Comparison of ENCODE assay signal across 8 mouse cellular contexts in the genomic region with DNA sequence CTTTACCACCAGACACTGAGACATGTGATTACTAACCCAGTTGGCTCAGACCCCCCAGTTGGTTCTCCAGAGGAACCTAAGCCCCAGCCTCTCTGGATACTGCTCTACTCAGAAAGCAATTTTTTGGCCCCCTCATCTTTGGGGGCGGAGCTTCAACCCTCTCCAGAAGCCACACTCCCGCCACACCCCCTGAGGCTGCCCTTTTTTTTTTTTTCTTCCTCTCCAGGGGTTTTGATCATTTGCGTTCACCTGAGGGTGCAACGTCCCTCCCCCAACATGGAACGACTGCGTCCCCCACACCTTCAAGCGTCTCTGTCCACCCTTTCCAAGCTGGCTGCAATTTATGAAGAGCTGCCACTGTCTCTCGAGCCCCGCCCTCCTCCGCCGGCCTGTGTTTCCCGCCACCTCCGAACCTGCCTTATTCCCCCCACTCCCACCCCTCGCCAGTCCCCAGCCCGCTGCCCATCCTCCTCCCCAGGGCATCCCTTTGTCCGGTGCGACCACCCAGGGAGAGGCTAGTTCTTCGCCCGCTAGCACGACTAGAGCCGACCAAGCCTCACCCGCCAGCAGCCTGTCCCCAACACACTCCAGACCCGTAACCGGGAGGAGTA. TPM values are rescaled to one million over a fixed set of nuclear protein-coding genes. Genes with fewer than 3 reads are reported as not detected.
DNase-seq lines count a peak whose midpoint lies in the region; ATAC-seq lines count a peak whose summit lies in the region.

No protein-coding gene starts in this region.

- H3K4me2 ChIP-seq in embryonic facial prominence, embryonic 12.5 days (replicated peaks): peak overlapping the region; percentile 70
- peak overlapping the region; percentile 66 for H3K4me2 ChIP-seq in heart, embryonic 14.5 days (ENCODE audit: low read length)
- peak overlapping the region; percentile 88 for H3K4me2 ChIP-seq in limb, embryonic 11.5 days (ENCODE audit: low read depth, severe bottlenecking)
- H3K4me2 ChIP-seq in midbrain, embryonic 12.5 days (replicated peaks): peak overlapping the region; percentile 89

- peak overlapping the region; percentile 91 for H3K27ac ChIP-seq in embryonic facial prominence, embryonic 12.5 days
- H3K27ac ChIP-seq in heart, embryonic 14.5 days (replicated peaks in 1 of 2; ENCODE audit: control insufficient read depth in 1 of 2, insufficient read depth in 1 of 2, low read depth in 2 of 2, low read length in 2 of 2): peak overlapping the region; percentile 92 to 94
- H3K27ac ChIP-seq in limb, embryonic 11.5 days (replicated peaks; ENCODE audit: low read depth, low read length): peak overlapping the region; percentile 90
- H3K27ac ChIP-seq in midbrain, embryonic 12.5 days (replicated peaks): peak overlapping the region; percentile 97

- H3K9me3 ChIP-seq in embryonic facial prominence, embryonic 12.5 days: no peaks in the 10 kb centered on the region
- H3K9me3 ChIP-seq in heart, embryonic 14.5 days (ENCODE audit: control insufficient read depth, low read length): no peaks in the 10 kb centered on the region
- no peaks in the 10 kb centered on the region for H3K9me3 ChIP-seq in limb, embryonic 11.5 days (ENCODE audit: control insufficient read depth, low read length)
- no peaks in the 10 kb centered on the region for H3K9me3 ChIP-seq in midbrain, embryonic 12.5 days

- under 1% methylated on average over 24 of the region's 24 CpGs for WGBS in embryonic facial prominence, embryonic 12.5 days
- under 1% methylated on average over 24 of the region's 24 CpGs for WGBS in heart, embryonic 14.5 days
- WGBS in limb, embryonic 11.5 days: under 1% methylated on average over 24 of the region's 24 CpGs
- WGBS in midbrain, embryonic 12.5 days: under 1% methylated on average over 23 of the region's 24 CpGs

- peak overlapping the region; percentile 90 for H3K4me3 ChIP-seq in embryonic facial prominence, embryonic 12.5 days
- peak overlapping the region; percentile 73 to 93 for H3K4me3 ChIP-seq in heart, embryonic 14.5 days (ENCODE audit: control insufficient read depth in 1 of 2, insufficient read depth in 1 of 2, low read depth in 1 of 2, low read length in 2 of 2)
- peak overlapping the region; percentile 87 for H3K4me3 ChIP-seq in limb, embryonic 11.5 days (ENCODE audit: low read depth, low read length)
- H3K4me3 ChIP-seq in midbrain, embryonic 12.5 days: peak overlapping the region; percentile 83

- H3K36me3 ChIP-seq in embryonic facial prominence, embryonic 12.5 days: peaks cover 39% of the 10 kb centered on the region
- peaks cover 57% of the 10 kb centered on the region for H3K36me3 ChIP-seq in heart, embryonic 14.5 days (ENCODE audit: control insufficient read depth, insufficient read depth, low read length)
- peaks cover 10% of the 10 kb centered on the region; the same call in 1 of the 2 replicates for H3K36me3 ChIP-seq in limb, embryonic 11.5 days (ENCODE audit: control insufficient read depth, insufficient read depth, low read length)
- peaks cover 44% of the 10 kb centered on the region for H3K36me3 ChIP-seq in midbrain, embryonic 12.5 days

- H3K4me1 ChIP-seq in embryonic facial prominence, embryonic 12.5 days: peaks cover 54% of the 10 kb centered on the region
- peaks cover 26 to 36% of the 10 kb centered on the region in 2 experiments for H3K4me1 ChIP-seq in heart, embryonic 14.5 days (ENCODE audit: control insufficient read depth in 2 of 2, insufficient read depth in 2 of 2, low read length in 2 of 2)
- peaks cover 23% of the 10 kb centered on the region; the same call in 1 of the 2 replicates for H3K4me1 ChIP-seq in limb, embryonic 11.5 days (ENCODE audit: control insufficient read depth, insufficient read depth, low read length)
- peaks cover 59% of the 10 kb centered on the region for H3K4me1 ChIP-seq in midbrain, embryonic 12.5 days

- H3K27me3 ChIP-seq in embryonic facial prominence, embryonic 12.5 days: no peaks in the 10 kb centered on the region
- no peaks in the 10 kb centered on the region for H3K27me3 ChIP-seq in heart, embryonic 14.5 days (ENCODE audit: control insufficient read depth, insufficient read depth, low read length)
- no peaks in the 10 kb centered on the region for H3K27me3 ChIP-seq in limb, embryonic 11.5 days (ENCODE audit: control insufficient read depth, insufficient read depth, low read length)
- peaks cover 28% of the 10 kb centered on the region for H3K27me3 ChIP-seq in midbrain, embryonic 12.5 days

- intact Hi-C loops in heart, postnatal 25 days (cut with DNase I): no loop called here

- peak; percentile 96 for DNase-seq in heart, adult 11 months
- DNase-seq in heart, postnatal 25 days (ENCODE audit: low spot score): no peak
- DNase-seq in adipocyte (ENCODE audit: low spot score): peak; percentile 61
- DNase-seq in limb, embryonic 11.5 days (ENCODE audit: low spot score): peak; percentile 60

- no peak for ATAC-seq in embryonic facial prominence, embryonic 12.5 days (ENCODE audit: insufficient number of reproducible peaks, insufficient read depth, low FRiP score, low TSS enrichment)
- no peak; the same call in 1 of the 2 replicates for ATAC-seq in heart, embryonic 14.5 days (ENCODE audit: insufficient number of reproducible peaks, insufficient read depth, low FRiP score, low read depth)
- ATAC-seq in limb, embryonic 11.5 days (ENCODE audit: insufficient number of reproducible peaks, low FRiP score, low TSS enrichment, low read depth): no peak
- ATAC-seq in midbrain, embryonic 12.5 days (ENCODE audit: low FRiP score, low read depth): peak; percentile 75
- ATAC-seq in megakaryocyte-erythroid progenitor cell, adult 5-6 weeks (replicated peaks; ENCODE audit: low FRiP score, low TSS enrichment, poor library complexity, severe bottlenecking): no peak

- H3K9ac ChIP-seq in embryonic facial prominence, embryonic 12.5 days: peak overlapping the region; percentile 89
- H3K9ac ChIP-seq in heart, embryonic 14.5 days (ENCODE audit: low read length): peak overlapping the region; percentile 91
- H3K9ac ChIP-seq in limb, embryonic 11.5 days (ENCODE audit: low read length): peak overlapping the region; percentile 80
- peak overlapping the region; percentile 94 for H3K9ac ChIP-seq in midbrain, embryonic 12.5 days (replicated peaks)

RNA-seq across cellular contexts. Expression of a gene that starts 0.5 kb away (rescaled TPM):
- total RNA-seq in heart, postnatal 25 days (2021): 10 to 100 TPM; 14.3 to 16.1 TPM
- polyA plus RNA-seq in embryonic facial prominence, embryonic 12.5 days (2016; fragmentation: Nextera tagmentation; extraction: Ambion mirVana): 215 and 220 TPM in 2 replicates
- polyA plus RNA-seq in heart, embryonic 14.5 days (2014; fragmentation: Nextera tagmentation; extraction: Ambion mirVana): 39.8 and 46.9 TPM in 2 replicates
- polyA plus RNA-seq in limb, embryonic 11.5 days (2014; fragmentation: Nextera tagmentation; extraction: Ambion mirVana): 152 and 167 TPM in 2 replicates
- polyA plus RNA-seq in midbrain, embryonic 12.5 days (2016; fragmentation: Nextera tagmentation; extraction: Ambion mirVana): 288 and 293 TPM in 2 replicates
- 33.2 and 34.7 TPM in 2 replicates for total RNA-seq in megakaryocyte-erythroid progenitor cell, adult 5-6 weeks (2014; fragmentation: Nextera tagmentation)
- 25.8 and 26.8 TPM in 2 replicates for total RNA-seq in megakaryocyte-erythroid progenitor cell, adult 5-6 weeks (2017)

RNA-seq across cellular contexts. Expression of a gene that starts 8.4 kb away (rescaled TPM):
- 10 to 100 TPM; 21.0 to 21.3 TPM for total RNA-seq in heart, postnatal 25 days (2021)
- polyA plus RNA-seq in embryonic facial prominence, embryonic 12.5 days (2016; fragmentation: Nextera tagmentation; extraction: Ambion mirVana): 199 and 207 TPM in 2 replicates
- 71.8 and 71.9 TPM in 2 replicates for polyA plus RNA-seq in heart, embryonic 14.5 days (2014; fragmentation: Nextera tagmentation; extraction: Ambion mirVana)
- polyA plus RNA-seq in limb, embryonic 11.5 days (2014; fragmentation: Nextera tagmentation; extraction: Ambion mirVana): 183 and 195 TPM in 2 replicates
- polyA plus RNA-seq in midbrain, embryonic 12.5 days (2016; fragmentation: Nextera tagmentation; extraction: Ambion mirVana): 251 and 260 TPM in 2 replicates
- 119 and 182 TPM in 2 replicates for total RNA-seq in megakaryocyte-erythroid progenitor cell, adult 5-6 weeks (2014; fragmentation: Nextera tagmentation)
- total RNA-seq in megakaryocyte-erythroid progenitor cell, adult 5-6 weeks (2017): 27.5 and 61.0 TPM in 2 replicates

RNA-seq across cellular contexts. Expression of a gene that starts 10.8 kb away (rescaled TPM):
- 10 to 100 TPM; 70.6 to 77.9 TPM for total RNA-seq in heart, postnatal 25 days (2021)
- polyA plus RNA-seq in embryonic facial prominence, embryonic 12.5 days (2016; fragmentation: Nextera tagmentation; extraction: Ambion mirVana): 49.9 and 59.2 TPM in 2 replicates
- polyA plus RNA-seq in heart, embryonic 14.5 days (2014; fragmentation: Nextera tagmentation; extraction: Ambion mirVana): 74.3 and 78.1 TPM in 2 replicates
- 44.3 and 47.5 TPM in 2 replicates for polyA plus RNA-seq in limb, embryonic 11.5 days (2014; fragmentation: Nextera tagmentation; extraction: Ambion mirVana)
- 56.9 and 58.8 TPM in 2 replicates for polyA plus RNA-seq in midbrain, embryonic 12.5 days (2016; fragmentation: Nextera tagmentation; extraction: Ambion mirVana)
- total RNA-seq in megakaryocyte-erythroid progenitor cell, adult 5-6 weeks (2014; fragmentation: Nextera tagmentation): 21.9 and 31.1 TPM in 2 replicates
- total RNA-seq in megakaryocyte-erythroid progenitor cell, adult 5-6 weeks (2017): 14.1 and 28.7 TPM in 2 replicates

RNA-seq across cellular contexts. Expression of a gene that starts 18.0 kb away (rescaled TPM):
- total RNA-seq in heart, postnatal 25 days (2021): 10 to 100 TPM; 47.5 to 47.6 TPM
- polyA plus RNA-seq in embryonic facial prominence, embryonic 12.5 days (2016; fragmentation: Nextera tagmentation; extraction: Ambion mirVana): 207 and 209 TPM in 2 replicates
- 94.2 and 97.5 TPM in 2 replicates for polyA plus RNA-seq in heart, embryonic 14.5 days (2014; fragmentation: Nextera tagmentation; extraction: Ambion mirVana)
- polyA plus RNA-seq in limb, embryonic 11.5 days (2014; fragmentation: Nextera tagmentation; extraction: Ambion mirVana): 237 and 247 TPM in 2 replicates
- polyA plus RNA-seq in midbrain, embryonic 12.5 days (2016; fragmentation: Nextera tagmentation; extraction: Ambion mirVana): 133 and 143 TPM in 2 replicates
- total RNA-seq in megakaryocyte-erythroid progenitor cell, adult 5-6 weeks (2014; fragmentation: Nextera tagmentation): 430 and 507 TPM in 2 replicates
- total RNA-seq in megakaryocyte-erythroid progenitor cell, adult 5-6 weeks (2017): 413 and 539 TPM in 2 replicates

RNA-seq across cellular contexts. Expression of a gene that starts 19.4 kb away (rescaled TPM):
- total RNA-seq in heart, postnatal 25 days (2021): 10 to 100 TPM; 14.5 to 18.5 TPM
- 10.4 and 11.6 TPM in 2 replicates for polyA plus RNA-seq in embryonic facial prominence, embryonic 12.5 days (2016; fragmentation: Nextera tagmentation; extraction: Ambion mirVana)
- polyA plus RNA-seq in heart, embryonic 14.5 days (2014; fragmentation: Nextera tagmentation; extraction: Ambion mirVana): 16.1 and 20.6 TPM in 2 replicates
- polyA plus RNA-seq in limb, embryonic 11.5 days (2014; fragmentation: Nextera tagmentation; extraction: Ambion mirVana): 6.7 and 7.2 TPM in 2 replicates
- polyA plus RNA-seq in midbrain, embryonic 12.5 days (2016; fragmentation: Nextera tagmentation; extraction: Ambion mirVana): 14.7 and 16.4 TPM in 2 replicates
- total RNA-seq in megakaryocyte-erythroid progenitor cell, adult 5-6 weeks (2014; fragmentation: Nextera tagmentation): 2.6 and 3.2 TPM in 2 replicates
- 1.5 TPM in 1 of 2 replicates, not detected in the other for total RNA-seq in megakaryocyte-erythroid progenitor cell, adult 5-6 weeks (2017)
